Mouse (Mus musculus): ENCODE data around the gene Pacrg.

DNA sequence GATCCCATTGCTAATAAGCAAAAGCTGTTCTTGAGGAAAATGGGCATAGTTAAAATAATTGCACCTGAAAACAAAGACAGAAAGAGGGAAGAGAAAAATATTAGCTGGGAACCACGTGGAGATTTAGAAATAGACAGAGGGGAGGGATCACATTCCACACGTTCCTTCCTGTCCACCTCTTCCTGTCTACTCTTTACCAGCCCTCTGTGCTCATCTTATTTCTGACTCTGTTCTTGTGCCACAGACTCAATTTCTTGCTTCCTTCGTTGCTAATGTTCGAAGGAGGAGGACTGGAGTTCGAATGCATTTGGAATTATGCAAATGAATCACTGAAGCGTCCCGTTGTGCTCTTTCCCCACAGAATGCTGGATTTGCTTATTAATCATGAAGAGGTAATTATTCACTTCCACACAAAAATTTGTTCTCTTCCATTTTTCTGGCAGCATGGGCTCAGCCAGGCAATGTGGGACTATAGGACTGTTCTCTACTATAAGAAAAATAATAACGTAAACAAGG, 204.1 kb downstream of the Pacrg start:
- TF ChIP-seq POLR2A (IDR thresholded peaks at IDR 0.05; ENCODE audit: extremely low read depth, insufficient read depth, low read length) (no peak), CTCF (IDR thresholded peaks at IDR 0.05; ENCODE audit: low read depth, low read length) (no peak)

Measured in liver, adult 2 months (tissue).